Mouse (Mus musculus) kidney, postnatal 4 days (tissue): ENCODE measurements at regions not wholly inside any gene's neighbourhood (a gene's known extent, or its start where the extent isn't known, plus 50 kb on each side); places are given as distances from the start of the nearest gene placed in this dataset.
A peak's percentile ranks its signal among the peaks of the same experiment; 100 is the strongest.

Experiments
- DNase-seq, 2 experiments: peaks; one replicate each; pipeline ENCODE4 v3.0.0; 2021; ENCODE audit warnings: mixed read lengths in 2 of 2

DNA sequence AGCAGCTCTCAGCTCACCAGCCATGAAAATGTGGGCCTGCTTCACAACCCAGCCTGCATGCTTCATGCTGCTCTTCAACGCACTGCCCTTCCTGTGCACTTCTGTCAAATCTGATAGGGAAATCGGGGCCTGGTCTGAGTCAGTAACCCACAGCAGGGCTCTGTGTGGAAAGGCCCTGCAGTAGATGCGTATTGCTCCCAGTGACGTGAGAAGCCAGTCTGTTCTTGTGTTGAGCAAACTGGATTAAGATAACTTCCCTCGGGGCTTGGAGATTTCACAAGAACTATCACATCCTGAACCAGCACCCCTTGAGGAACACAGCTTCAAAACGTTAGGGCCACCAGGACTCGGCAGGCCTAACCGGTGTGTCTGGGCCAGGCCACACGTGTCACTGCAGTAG is 106.5 kb upstream of the Klf14 start:
- no peak for DNase-seq

GRCm38 (mm10) chr6:31066861-31067260 is 108.0 kb upstream of the Klf14 start:
- no peak for DNase-seq

- no peak for DNase-seq
Observed at GRCm38 (mm10) chr6:31067453-31067852, 108.6 kb upstream of the Klf14 start.

DNA sequence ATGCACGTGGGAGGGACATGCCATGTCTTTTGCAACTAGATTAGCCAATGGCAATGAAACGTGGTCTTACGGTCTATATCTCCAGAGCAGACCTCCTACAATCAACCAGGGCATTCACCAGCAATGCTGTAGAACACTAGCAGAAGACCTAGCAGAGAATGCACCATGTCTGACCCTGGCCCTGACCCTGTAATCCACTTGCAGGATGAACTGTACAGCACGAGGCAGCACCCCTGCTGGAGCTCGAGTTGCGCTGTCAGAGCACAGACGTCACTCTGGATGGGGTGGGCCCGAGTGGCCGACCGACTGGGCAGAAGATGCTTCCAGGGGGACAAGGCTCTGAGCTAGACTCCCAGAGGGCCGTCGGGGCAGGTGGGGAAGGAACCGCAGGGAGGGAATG is 110.4 kb upstream of the Klf14 start:
- DNase-seq, result no peak

DNA sequence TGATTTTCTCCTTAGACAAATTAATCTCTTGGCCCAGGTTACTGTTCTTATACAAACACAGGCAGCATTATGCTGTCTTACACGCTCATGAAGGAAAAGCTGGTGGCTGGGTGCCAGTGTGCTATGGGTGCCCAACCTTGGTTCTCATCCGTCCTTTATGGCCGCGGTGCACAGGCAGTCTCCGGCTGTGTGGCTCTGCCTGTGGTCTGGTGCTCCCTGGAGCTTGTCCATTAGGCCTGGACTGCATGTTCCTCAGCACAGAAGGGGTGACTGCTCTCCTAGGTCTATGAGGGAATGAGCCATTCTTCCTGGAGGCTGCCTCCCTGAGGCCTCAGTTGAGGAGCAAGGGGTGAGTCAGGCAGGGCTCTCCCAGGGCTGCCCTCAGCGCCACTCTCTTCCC is 111.7 kb upstream of the Klf14 start:
- no peak for DNase-seq

GRCm38 (mm10) chr6:31070966-31071365 is 112.1 kb upstream of the Klf14 start:
- DNase-seq, result no peak

DNA sequence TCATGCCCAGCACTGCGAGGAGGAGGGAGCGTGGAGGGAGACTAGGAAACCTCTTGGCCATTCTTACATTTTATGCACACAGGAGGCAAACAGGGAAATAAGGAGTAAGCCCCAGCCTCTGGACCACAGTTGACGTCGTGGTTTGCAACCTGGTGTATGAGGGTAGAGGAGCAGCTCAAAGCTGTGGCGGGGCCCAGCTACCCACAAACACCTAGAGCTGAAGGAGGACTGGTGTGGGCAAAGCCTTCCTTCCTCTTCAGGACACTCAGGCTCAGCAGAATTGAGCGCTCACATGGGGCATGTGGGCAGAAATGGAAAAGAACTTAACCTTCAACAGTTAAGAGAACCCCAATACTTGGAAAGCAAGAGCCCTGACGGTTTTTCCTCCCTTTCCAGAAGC is 113.2 kb upstream of the Klf14 start:
- no peak for DNase-seq

GRCm38 (mm10) chr6:31072559-31072958 is 113.7 kb upstream of the Klf14 start:
- no peak for DNase-seq

- DNase-seq, result no peak
Observed at GRCm38 (mm10) chr6:31073338-31073737, 114.5 kb upstream of the Klf14 start.

- no peak for DNase-seq
Observed at GRCm38 (mm10) chr6:31074394-31074793, 115.5 kb upstream of the Klf14 start.

GRCm38 (mm10) chr6:31075209-31075571 is 116.3 kb upstream of the Klf14 start:
- DNase-seq, result no peak

GRCm38 (mm10) chr6:31075572-31076477 is 116.9 kb upstream of the Klf14 start:
- DNase-seq, result peak; percentile 86 to 88

- no peak for DNase-seq
Observed at GRCm38 (mm10) chr6:31076478-31076834, 117.6 kb upstream of the Klf14 start.

- DNase-seq, result no peak
Observed at GRCm38 (mm10) chr6:31077216-31077615, 118.3 kb upstream of the Klf14 start.

- DNase-seq, result no peak
Observed at GRCm38 (mm10) chr6:31077779-31078178, 118.9 kb upstream of the Klf14 start.

GRCm38 (mm10) chr6:31078413-31078812 is 119.5 kb upstream of the Klf14 start:
- peak in 1 of 2 experiments; percentile 44 for DNase-seq

DNA sequence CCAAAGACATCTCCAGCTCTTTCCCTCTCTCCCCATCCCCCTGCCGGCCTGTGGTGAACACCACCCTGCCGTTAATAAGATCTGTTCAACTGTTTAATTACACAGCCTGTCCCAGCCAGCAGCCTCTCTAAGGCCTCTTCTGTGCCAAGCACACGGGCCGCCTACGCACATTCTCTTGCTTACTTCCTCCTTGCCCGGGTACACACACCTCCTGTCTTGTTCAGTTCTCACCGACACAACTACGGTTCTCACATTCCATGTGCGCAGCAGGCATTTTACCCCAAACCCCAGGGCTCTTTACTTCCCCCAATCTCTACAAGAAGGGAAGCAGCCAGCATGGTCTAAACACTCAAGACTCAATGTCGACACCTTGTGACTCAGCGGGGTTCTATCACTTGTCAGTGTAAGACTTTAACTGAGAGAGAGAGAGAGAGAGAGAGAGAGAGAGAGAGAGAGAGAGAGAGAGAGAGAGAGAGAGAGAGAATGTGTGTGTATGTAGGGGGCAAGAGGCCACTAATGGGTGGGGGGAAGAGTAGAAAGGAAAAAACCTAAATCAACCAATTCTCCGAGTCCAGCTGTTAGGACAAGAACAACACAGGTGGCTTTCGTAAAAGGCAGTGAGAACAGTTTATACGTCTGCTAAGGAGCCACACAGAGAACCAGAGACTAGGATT is 120.8 kb upstream of the Klf14 start:
- peak; percentile 28 to 59 for DNase-seq

- no peak for DNase-seq
Observed at GRCm38 (mm10) chr6:31080279-31080678, 121.4 kb upstream of the Klf14 start.

DNA sequence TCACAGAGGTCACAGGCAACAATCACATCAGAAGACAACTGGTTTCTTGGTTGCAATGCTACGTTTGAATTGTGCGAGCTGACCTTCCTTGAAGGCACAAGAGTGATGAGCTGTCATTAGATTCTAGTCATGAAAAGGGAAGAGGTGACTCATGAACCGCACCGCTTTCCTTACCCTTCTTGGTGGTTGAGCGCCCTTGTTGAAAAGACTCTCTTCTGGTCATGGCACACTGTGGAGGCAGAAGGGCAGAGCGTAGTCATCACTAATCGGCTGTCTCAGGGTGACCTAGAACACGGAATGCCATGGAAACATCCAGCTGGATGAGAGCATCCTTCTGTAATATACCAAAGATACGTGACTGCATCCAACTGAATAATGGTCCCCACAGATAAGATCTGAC is 121.8 kb upstream of the Klf14 start:
- no peak for DNase-seq

DNA sequence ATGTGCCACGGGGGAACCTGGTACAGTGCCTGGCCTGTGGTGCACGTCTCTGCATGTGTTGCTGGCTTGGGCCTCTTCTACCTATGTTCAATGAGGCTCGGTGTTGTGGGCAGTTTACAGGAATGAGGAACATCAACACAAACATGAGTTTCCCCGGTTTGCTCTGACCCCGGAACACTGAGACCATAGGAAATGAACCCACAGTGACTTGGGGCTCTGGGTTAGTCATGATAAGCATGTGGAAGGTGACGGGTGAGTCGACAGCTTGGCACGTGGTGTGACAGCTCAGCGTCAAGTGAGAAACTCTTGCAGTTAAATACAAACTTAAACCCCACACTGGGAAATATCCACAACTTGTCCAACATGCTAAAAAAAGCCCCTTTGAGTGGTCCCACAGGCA is 122.4 kb upstream of the Klf14 start:
- no peak for DNase-seq

DNA sequence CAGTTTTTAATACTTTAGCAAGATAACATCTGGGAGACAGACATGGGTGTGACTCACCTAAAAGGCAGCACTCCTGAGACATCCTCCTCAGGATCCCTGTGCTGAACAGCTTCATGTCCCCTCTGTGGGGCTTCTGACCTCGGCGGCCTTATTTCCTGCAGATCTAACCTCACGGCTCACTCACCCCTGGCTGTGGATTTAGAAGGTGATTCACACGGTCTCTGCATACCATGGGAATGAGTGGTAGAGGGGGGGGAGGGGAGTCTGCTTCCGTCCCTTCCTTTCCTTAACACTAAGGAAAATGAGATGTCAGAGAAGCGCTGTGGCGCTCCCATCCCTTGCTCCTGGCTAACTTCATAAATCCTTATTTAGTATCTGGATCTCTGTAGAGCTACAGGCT is 123.1 kb upstream of the Klf14 start:
- DNase-seq, result no peak

GRCm38 (mm10) chr6:31082613-31083470 is 124.0 kb upstream of the Klf14 start:
- no peak for DNase-seq

DNA sequence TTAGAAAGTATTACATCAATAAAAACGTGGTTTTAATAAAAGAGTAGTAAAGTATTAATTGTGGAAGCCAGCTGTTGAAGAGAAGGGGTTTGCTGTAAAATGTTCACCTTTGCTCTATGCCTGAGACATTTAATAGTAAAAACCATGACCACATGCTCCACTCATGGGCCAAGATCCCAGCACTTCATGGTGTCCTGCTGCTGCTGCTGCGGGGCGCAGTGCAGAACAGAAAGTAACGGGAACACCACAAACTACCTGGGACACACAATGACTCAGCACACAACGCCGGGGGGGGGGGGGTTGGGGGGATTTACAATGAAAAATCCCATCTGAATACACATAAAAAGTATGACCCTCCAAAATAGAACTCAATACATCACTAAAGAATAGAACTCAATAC is 124.8 kb upstream of the Klf14 start:
- DNase-seq, result no peak
